8 mouse cellular contexts compared by ENCODE assay signal in genomic region chr5:5507701-5508225, GRCm38 (mm10). TPM values are rescaled to one million over a fixed set of nuclear protein-coding genes. Genes with fewer than 3 reads are reported as not detected.
DNase-seq lines count a peak whose midpoint lies in the region; ATAC-seq and TF ChIP-seq lines count a peak whose summit lies in the region.

No protein-coding gene starts in this region.

- no peak overlapping the region for H3K4me3 ChIP-seq in MEL (ENCODE audit: control insufficient read depth in 1 of 2, insufficient read depth in 1 of 2, low read depth in 2 of 2, low read length in 2 of 2)
- H3K4me3 ChIP-seq in forebrain, embryonic 14.5 days (ENCODE audit: low read depth, low read length) = no peak overlapping the region
- peak overlapping the region; percentile 21; the same call in 1 of the 2 replicates for H3K4me3 ChIP-seq in hindbrain, embryonic 15.5 days

- no peaks in the 10 kb centered on the region for H3K27me3 ChIP-seq in MEL (ENCODE audit: control insufficient read depth in 1 of 2, insufficient read depth in 2 of 2, low read length in 2 of 2)
- H3K27me3 ChIP-seq in forebrain, embryonic 14.5 days (replicated peaks; ENCODE audit: control insufficient read depth, insufficient read depth, low read length) = no peaks in the 10 kb centered on the region
- no peaks in the 10 kb centered on the region for H3K27me3 ChIP-seq in hindbrain, embryonic 15.5 days

- H3K27ac ChIP-seq in MEL (ENCODE audit: control insufficient read depth, low read depth, low read length) = no peak overlapping the region
- no peak overlapping the region; the same call in 1 of the 2 replicates for H3K27ac ChIP-seq in forebrain, embryonic 14.5 days (ENCODE audit: low read depth, low read length)
- 0 out of 2 replicates have a peak overlapping the region, but pooled peaks have one; percentile 21 for H3K27ac ChIP-seq in hindbrain, embryonic 15.5 days (replicated peaks)

- DNase-seq in MEL (ENCODE audit: low read depth, low spot score) = no peak
- peak; percentile 86 for DNase-seq in brain, embryonic 14.5 days (ENCODE audit: low read depth)
- DNase-seq in forebrain, embryonic 14.5 days (ENCODE audit: low spot score) = peak; percentile 75
- DNase-seq in layer of hippocampus, postnatal 25 days (ENCODE audit: extremely low spot score in 1 of 2, low spot score in 1 of 2) = peak; percentile 31 to 65
- peak; percentile 83 for DNase-seq in lung, postnatal 36 days
- peak; percentile 61 for DNase-seq in right cerebral cortex, adult 18-20 months

- ATAC-seq in forebrain, embryonic 14.5 days = peak; percentile 73
- peak; percentile 84 for ATAC-seq in hindbrain, embryonic 15.5 days (ENCODE audit: low FRiP score, low read depth)
- no peak for ATAC-seq in erythroid progenitor cell, adult 5-6 weeks (replicated peaks; ENCODE audit: low FRiP score, poor library complexity, severe bottlenecking)

- H3K4me2 ChIP-seq in forebrain, embryonic 14.5 days (ENCODE audit: low read length) = peak overlapping the region; percentile 12
- H3K4me2 ChIP-seq in hindbrain, embryonic 15.5 days = peak overlapping the region; percentile 47

- peak in 2 of 3 experiments; percentile 19 to 48; a peak in 5 of 6 replicates for TF ChIP-seq CTCF in MEL (IDR thresholded peaks at IDR 0.05 in 2 of 3, conservative IDR thresholded peaks at IDR 0.05 in 1 of 3; ENCODE audit: control insufficient read depth in 1 of 3, insufficient read depth in 1 of 3, low read depth in 2 of 3, low read length in 3 of 3, poor library complexity in 1 of 3, severe bottlenecking in 1 of 3)
- TF ChIP-seq CTCF in brain, embryonic 14.5 days (IDR thresholded peaks at IDR 0.05; ENCODE audit: borderline replicate concordance, extremely low read depth, insufficient read depth, insufficient read length) = peak; percentile 69

- no peak for TF ChIP-seq POLR2A in MEL (IDR thresholded peaks at IDR 0.05; ENCODE audit: control insufficient read depth in 1 of 2, insufficient read depth in 1 of 2, low read depth in 1 of 2, low read length in 2 of 2, poor library complexity in 1 of 2)
- TF ChIP-seq POLR2A in brain, embryonic 14.5 days (IDR thresholded peaks at IDR 0.05; ENCODE audit: borderline replicate concordance, extremely low read depth, insufficient read depth, insufficient read length, poor library complexity, severe bottlenecking) = no peak

- TF ChIP-seq RAD21 in MEL (IDR thresholded peaks at IDR 0.05; ENCODE audit: low read depth, low read length) = peak; percentile 4

- 19% methylated on average over 20 of the region's 20 CpGs for WGBS in forebrain, embryonic 14.5 days
- WGBS in hindbrain, embryonic 15.5 days = 24% methylated on average over 20 of the region's 20 CpGs

- TF ChIP-seq EP300 in MEL (IDR thresholded peaks at IDR 0.05; ENCODE audit: low read depth in 1 of 2, low read length in 2 of 2) = no peak

- no peaks in the 10 kb centered on the region for H3K79me2 ChIP-seq in MEL (ENCODE audit: control insufficient read depth, insufficient read depth, low read length, poor library complexity)

- no peaks in the 10 kb centered on the region for H3K36me3 ChIP-seq in MEL (ENCODE audit: control insufficient read depth in 1 of 2, insufficient read depth in 2 of 2, low read length in 2 of 2)
- H3K36me3 ChIP-seq in forebrain, embryonic 14.5 days (ENCODE audit: control insufficient read depth, insufficient read depth, low read length) = 0 out of 2 replicates have a peak, but pooled peaks cover 3% of the 10 kb centered on the region
- H3K36me3 ChIP-seq in hindbrain, embryonic 15.5 days = peaks cover 5% of the 10 kb centered on the region

- H3K9ac ChIP-seq in MEL (ENCODE audit: control insufficient read depth, low read depth, low read length, poor library complexity, severe bottlenecking) = no peak overlapping the region
- peak overlapping the region; percentile 0; the same call in 1 of the 2 replicates for H3K9ac ChIP-seq in forebrain, embryonic 14.5 days (ENCODE audit: low read length)
- no peak overlapping the region for H3K9ac ChIP-seq in hindbrain, embryonic 15.5 days

- H3K9me3 ChIP-seq in MEL (replicated peaks; ENCODE audit: insufficient read depth, low read length) = no peaks in the 10 kb centered on the region
- H3K9me3 ChIP-seq in forebrain, embryonic 14.5 days (replicated peaks; ENCODE audit: control insufficient read depth, low read length) = no peaks in the 10 kb centered on the region
- no peaks in the 10 kb centered on the region for H3K9me3 ChIP-seq in hindbrain, embryonic 15.5 days

- H3K4me1 ChIP-seq in MEL (ENCODE audit: control insufficient read depth in 1 of 2, insufficient read depth in 2 of 2, low read length in 2 of 2) = no peaks in the 10 kb centered on the region
- peaks cover 26% of the 10 kb centered on the region for H3K4me1 ChIP-seq in forebrain, embryonic 14.5 days (ENCODE audit: control insufficient read depth, insufficient read depth, low read length)
- H3K4me1 ChIP-seq in hindbrain, embryonic 15.5 days (replicated peaks) = peaks cover 9% of the 10 kb centered on the region

TF ChIP-seq in MEL, 35 proteins besides CTCF, POLR2A, EP300 and RAD21:
- TF ChIP-seq SMC3 (IDR thresholded peaks at IDR 0.05; ENCODE audit: low read depth, low read length) (0 out of 2 replicates have a peak, but pooled peaks have one; percentile 33), HCFC1 (IDR thresholded peaks at IDR 0.05; ENCODE audit: low read depth, low read length) (no peak)

RNA-seq across cellular contexts. Expression of gene Cldn12, which starts 7.0 kb away (rescaled TPM):
- total RNA-seq in MEL (2012; rRNA removed) = 3.2 and 4.0 TPM in 2 replicates
- polyA plus RNA-seq in MEL (2012; ENCODE audit: insufficient read depth in 1 of 2, insufficient read length in 2 of 2, low read depth in 1 of 2, low replicate concordance in 2 of 2, missing spikeins in 1 of 2) = 1 to 10 TPM in 1 of 2 experiments, not detected in 1; 4.7 TPM
- 22.4 and 23.8 TPM in 2 replicates for polyA plus RNA-seq in brain, embryonic 14.5 days (2012; rRNA removed)
- polyA plus RNA-seq in forebrain, embryonic 14.5 days (2014; fragmentation: Nextera tagmentation; extraction: Ambion mirVana) = 16.4 and 17.6 TPM in 2 replicates
- 16.3 and 18.7 TPM in 2 replicates for polyA plus RNA-seq in hindbrain, embryonic 15.5 days (2015; fragmentation: Nextera tagmentation; extraction: Ambion mirVana)
- total RNA-seq in layer of hippocampus, postnatal 25 days (2021) = 10 to 100 TPM; 27.3 TPM
- not detected in 2 replicates for total RNA-seq in erythroid progenitor cell, adult 5-6 weeks (2015; ENCODE audit: low replicate concordance)
- total RNA-seq in erythroid progenitor cell, adult 5-6 weeks (2017; ENCODE audit: low replicate concordance) = 0.77 and 0.83 TPM in 2 replicates

RNA-seq across cellular contexts. Expression of gene 1700015F17Rik, which starts 28.8 kb away (rescaled TPM):
- not detected in 2 replicates for total RNA-seq in MEL (2012; rRNA removed)
- not detected for polyA plus RNA-seq in MEL (2012; ENCODE audit: insufficient read depth in 1 of 2, insufficient read length in 2 of 2, low read depth in 1 of 2, low replicate concordance in 2 of 2, missing spikeins in 1 of 2)
- 0.39 TPM in 1 of 2 replicates, not detected in the other for polyA plus RNA-seq in brain, embryonic 14.5 days (2012; rRNA removed)
- polyA plus RNA-seq in forebrain, embryonic 14.5 days (2014; fragmentation: Nextera tagmentation; extraction: Ambion mirVana) = not detected in 2 replicates
- polyA plus RNA-seq in hindbrain, embryonic 15.5 days (2015; fragmentation: Nextera tagmentation; extraction: Ambion mirVana) = not detected in 2 replicates
- not detected for total RNA-seq in layer of hippocampus, postnatal 25 days (2021)
- total RNA-seq in erythroid progenitor cell, adult 5-6 weeks (2015; ENCODE audit: low replicate concordance) = not detected in 2 replicates
- total RNA-seq in erythroid progenitor cell, adult 5-6 weeks (2017; ENCODE audit: low replicate concordance) = not detected in 2 replicates

RNA-seq across cellular contexts. Expression of gene Gtpbp10, which starts 51.6 kb away (rescaled TPM):
- not detected in 2 replicates for total RNA-seq in MEL (2012; rRNA removed)
- polyA plus RNA-seq in MEL (2012; ENCODE audit: insufficient read depth in 1 of 2, insufficient read length in 2 of 2, low read depth in 1 of 2, low replicate concordance in 2 of 2, missing spikeins in 1 of 2) = not detected
- 17.9 and 18.0 TPM in 2 replicates for polyA plus RNA-seq in brain, embryonic 14.5 days (2012; rRNA removed)
- polyA plus RNA-seq in forebrain, embryonic 14.5 days (2014; fragmentation: Nextera tagmentation; extraction: Ambion mirVana) = 29.6 and 32.8 TPM in 2 replicates
- polyA plus RNA-seq in hindbrain, embryonic 15.5 days (2015; fragmentation: Nextera tagmentation; extraction: Ambion mirVana) = 17.1 and 18.3 TPM in 2 replicates
- 10 to 100 TPM in 1 of 2 experiments, 1 to 10 TPM in 1; 9.9 to 10.8 TPM for total RNA-seq in layer of hippocampus, postnatal 25 days (2021)
- total RNA-seq in erythroid progenitor cell, adult 5-6 weeks (2015; ENCODE audit: low replicate concordance) = 8.6 and 9.6 TPM in 2 replicates
- total RNA-seq in erythroid progenitor cell, adult 5-6 weeks (2017; ENCODE audit: low replicate concordance) = 0.98 and 9.4 TPM in 2 replicates

Comparison
In these comparisons a context has a peak if more than half of its experiments do, and no peak if none do; other contexts are left out.
1. RNA of gene Gtpbp10, which starts 51.6 kb away (polyA plus RNA-seq): 29.6 to 32.8 TPM in forebrain, embryonic 14.5 days, 17.9 to 18.0 TPM in brain, embryonic 14.5 days and 17.1 to 18.3 TPM in hindbrain, embryonic 15.5 days; not detected in MEL; every median in the first group is over 10 times any median in the second.